Mouse (Mus musculus) forebrain, postnatal 0 days (tissue): ENCODE data around the gene Llcfc1. TPM values are rescaled to one million over a fixed set of nuclear protein-coding genes. Genes with fewer than 3 reads are reported as not detected.

ENCODE experiments used
- ATAC-seq: fragments of 200-750 bp; cut with Nextera tagmentation; 2 replicates; pipeline ENCODE4 v1.8.0; 2017; ENCODE audit warnings: mild to moderate bottlenecking, moderate library complexity
- DNase-seq: peaks from one replicate; pipeline ENCODE4 v3.0.0-alpha.2; 2015
- H3K27ac ChIP-seq: fragments of 300-500 bp; sonication (generic); 2 replicates; pipeline ENCODE4 v1.5.1; 2014; ENCODE audit warnings: low read depth, mild to moderate bottlenecking, antibody characterized with exemption, low read length, moderate library complexity, mixed read lengths
- H3K27me3 ChIP-seq: fragments of 300-500 bp; sonication (generic); 2 replicates; pipeline ENCODE4 v1.6.1; 2014; ENCODE audit warnings: mild to moderate bottlenecking, low read length, mixed read lengths; ENCODE audit not compliant: insufficient read depth
- H3K36me3 ChIP-seq: fragments of 300-500 bp; sonication (generic); 2 replicates; pipeline ENCODE4 v1.6.1; 2014; ENCODE audit warnings: mild to moderate bottlenecking, moderate library complexity; ENCODE audit not compliant: insufficient read depth
- H3K4me1 ChIP-seq: fragments of 300-500 bp; sonication (generic); 2 replicates; pipeline ENCODE4 v1.6.1; 2014; ENCODE audit warnings: antibody characterized with exemption; ENCODE audit not compliant: insufficient read depth
- H3K4me2 ChIP-seq: fragments of 300-500 bp; sonication (generic); 2 replicates; pipeline ENCODE4 v1.6.1; 2014; ENCODE audit warnings: low read depth, mild to moderate bottlenecking, moderate library complexity
- H3K4me3 ChIP-seq: fragments of 300-500 bp; sonication (generic); 2 replicates; pipeline ENCODE4 v1.5.1; 2014; ENCODE audit warnings: low read depth, low read length, mixed read lengths
- H3K9ac ChIP-seq: fragments of 300-500 bp; sonication (generic); 2 replicates; pipeline ENCODE4 v1.6.1; 2014; ENCODE audit warnings: mild to moderate bottlenecking
- H3K9me3 ChIP-seq: fragments of 300-500 bp; sonication (generic); 2 replicates; pipeline ENCODE4 v1.6.1; 2016; ENCODE audit warnings: low read length
- CTCF ChIP-seq: sonication (generic); IDR thresholded peaks from 2 replicates; pipeline ENCODE4 v1.5.1; 2016; ENCODE audit warnings: antibody characterized with exemption, control low read depth, low read depth
- WGBS: fragments of 180-500 bp; shearing (Covaris S2); extraction: QIAGEN DNeasy Blood & Tissue Kit; methylation state at CpG from one replicate; pipeline ENCODE4 v1.1.7; 2014; 5-methylcytosine and 5-hydroxymethylcytosine counted together
- polyA plus RNA-seq: library from polyadenylated mRNA; unstranded; fragments of >200 nt; fragmentation: Nextera tagmentation; extraction: Ambion mirVana; gene quantifications from 2 replicates; pipeline ENCODE4 v1.2.1, GENCODE M21; 2015
- total RNA-seq: library from RNA; depleted of rRNA; stranded (reverse); fragments of >200 nt; gene quantifications from 2 replicates; pipeline ENCODE4 v1.2.3, GENCODE M21; 2014

Gene Llcfc1
- total and polyA plus RNA-seq, 2 experiments from 2014 or later, result not detected

- H3K27ac ChIP-seq, result no peak overlapping the region
- no peak overlapping the region for H3K9ac ChIP-seq
- H3K4me1 ChIP-seq, result no peaks in the 10 kb centered on the region
- no peaks in the 10 kb centered on the region for H3K27me3 ChIP-seq
- 96% methylated on average over 2 of the region's 2 CpGs for WGBS
- TF ChIP-seq CTCF, result no peak
- no peak overlapping the region for H3K4me2 ChIP-seq
- no peaks in the 10 kb centered on the region for H3K9me3 ChIP-seq
- no peak for ATAC-seq
- DNase-seq, result no peak
- no peaks in the 10 kb centered on the region for H3K36me3 ChIP-seq
- H3K4me3 ChIP-seq, result no peak overlapping the region
Measured at GRCm38 (mm10) chr6:41676530-41676929, 7.7 kb upstream of the Llcfc1 start.

- no peak for DNase-seq
- no peak for TF ChIP-seq CTCF
- Histone ChIP-seq H3K4me2 (no peak within 1 kb of the TSS), H3K9me3 (no peaks in the 10 kb centered on the region), H3K4me3 (no peak within 1 kb of the TSS), H3K4me1 (no peaks in the 10 kb centered on the region), H3K9ac (no peak within 1 kb of the TSS), H3K27ac (no peak within 1 kb of the TSS), H3K36me3 (no peaks in the 10 kb centered on the region), H3K27me3 (no peaks in the 10 kb centered on the region)
- WGBS, result 88% methylated on average over 1 of the region's 1 CpGs
- no peak for ATAC-seq
Measured at GRCm38 (mm10) chr6:41680669-41681068, 3.6 kb upstream of the Llcfc1 start, which contains the start of gene Trpv5. TSS of gene Trpv5 (minus strand) at chr6:41680769.

- no peak overlapping the region for H3K9ac ChIP-seq
- H3K4me3 ChIP-seq, result no peak overlapping the region
- H3K27me3 ChIP-seq, result no peaks in the 10 kb centered on the region
- DNase-seq (no peak), ATAC-seq (no peak)
- no peaks in the 10 kb centered on the region for H3K9me3 ChIP-seq
- no peak overlapping the region for H3K27ac ChIP-seq
- H3K4me2 ChIP-seq, result no peak overlapping the region
- TF ChIP-seq CTCF, result no peak
- H3K36me3 ChIP-seq, result no peaks in the 10 kb centered on the region
- 89% methylated on average over 5 of the region's 5 CpGs for WGBS
- no peaks in the 10 kb centered on the region for H3K4me1 ChIP-seq
Measured at GRCm38 (mm10) chr6:41681656-41682055, 2.6 kb upstream of the Llcfc1 start.

- 91% methylated on average over 5 of the region's 5 CpGs for WGBS
- H3K27ac ChIP-seq, result no peak overlapping the region
- no peaks in the 10 kb centered on the region for H3K36me3 ChIP-seq
- no peak for DNase-seq
- no peaks in the 10 kb centered on the region for H3K4me1 ChIP-seq
- no peak overlapping the region for H3K9ac ChIP-seq
- H3K9me3 ChIP-seq, result no peaks in the 10 kb centered on the region
- H3K27me3 ChIP-seq, result no peaks in the 10 kb centered on the region
- ATAC-seq, result no peak
- H3K4me3 ChIP-seq, result no peak overlapping the region
- no peak overlapping the region for H3K4me2 ChIP-seq
- no peak for TF ChIP-seq CTCF
Measured at GRCm38 (mm10) chr6:41684911-41685310, 680 bp downstream of the Llcfc1 start.

- no peak overlapping the region for H3K4me2 ChIP-seq
- H3K27me3 ChIP-seq, result no peaks in the 10 kb centered on the region
- H3K36me3 ChIP-seq, result no peaks in the 10 kb centered on the region
- no peak overlapping the region for H3K9ac ChIP-seq
- no peak for TF ChIP-seq CTCF
- DNase-seq (no peak), ATAC-seq (no peak)
- H3K9me3 ChIP-seq, result no peaks in the 10 kb centered on the region
- no peak overlapping the region for H3K27ac ChIP-seq
- no peaks in the 10 kb centered on the region for H3K4me1 ChIP-seq
- 87% methylated on average over 3 of the region's 3 CpGs for WGBS
- no peak overlapping the region for H3K4me3 ChIP-seq
Measured at GRCm38 (mm10) chr6:41685596-41685995, 1.4 kb downstream of the Llcfc1 start.

GRCm38 (mm10) chr6:41692200-41692599 is 8.0 kb downstream of the Llcfc1 start:
- no peaks in the 10 kb centered on the region for H3K9me3 ChIP-seq
- no peak for ATAC-seq
- no peak overlapping the region for H3K9ac ChIP-seq
- H3K27ac ChIP-seq, result no peak overlapping the region
- H3K27me3 ChIP-seq, result no peaks in the 10 kb centered on the region
- H3K4me1 ChIP-seq, result no peaks in the 10 kb centered on the region
- H3K4me2 ChIP-seq, result no peak overlapping the region
- TF ChIP-seq CTCF, result no peak
- no peak for DNase-seq
- no peaks in the 10 kb centered on the region for H3K36me3 ChIP-seq
- H3K4me3 ChIP-seq, result no peak overlapping the region

GRCm38 (mm10) chr6:41694407-41694806 is 10.2 kb downstream of the Llcfc1 start:
- H3K36me3 ChIP-seq, result no peaks in the 10 kb centered on the region
- ATAC-seq (no peak), DNase-seq (no peak)
- WGBS, result 90% methylated on average over 1 of the region's 1 CpGs
- H3K4me2 ChIP-seq, result no peak overlapping the region
- TF ChIP-seq CTCF, result no peak
- no peaks in the 10 kb centered on the region for H3K27me3 ChIP-seq
- no peaks in the 10 kb centered on the region for H3K4me1 ChIP-seq
- no peak overlapping the region for H3K27ac ChIP-seq
- H3K9ac ChIP-seq, result no peak overlapping the region
- no peaks in the 10 kb centered on the region for H3K9me3 ChIP-seq
- H3K4me3 ChIP-seq, result no peak overlapping the region

- TF ChIP-seq CTCF, result no peak
- Histone ChIP-seq H3K36me3 (no peaks in the 10 kb centered on the region), H3K27ac (no peak overlapping the region), H3K27me3 (no peaks in the 10 kb centered on the region), H3K4me3 (no peak overlapping the region), H3K4me1 (no peaks in the 10 kb centered on the region), H3K9ac (no peak overlapping the region), H3K9me3 (no peaks in the 10 kb centered on the region), H3K4me2 (no peak overlapping the region)
- ATAC-seq (no peak), DNase-seq (no peak)
- 76% methylated on average over 1 of the region's 1 CpGs for WGBS
Measured at GRCm38 (mm10) chr6:41701245-41701644, 17.0 kb downstream of the Llcfc1 start.
